Mouse (Mus musculus): ENCODE results near the gene Kdm4c.
"Not testable (repeated sequence)": the region's sequence is repeated elsewhere in the genome, so short reads cannot be mapped to it uniquely, and the experiment has no call there.

Gene Kdm4c

GRCm38 (mm10) chr4:74311135-74311534 is 68.8 kb downstream of the Kdm4c start:
- DNase-seq (ENCODE audit: low read depth, low spot score), result no peak

GRCm38 (mm10) chr4:74312858-74313257 is 70.6 kb downstream of the Kdm4c start:
- no peak for DNase-seq (ENCODE audit: low read depth, low spot score)

DNA sequence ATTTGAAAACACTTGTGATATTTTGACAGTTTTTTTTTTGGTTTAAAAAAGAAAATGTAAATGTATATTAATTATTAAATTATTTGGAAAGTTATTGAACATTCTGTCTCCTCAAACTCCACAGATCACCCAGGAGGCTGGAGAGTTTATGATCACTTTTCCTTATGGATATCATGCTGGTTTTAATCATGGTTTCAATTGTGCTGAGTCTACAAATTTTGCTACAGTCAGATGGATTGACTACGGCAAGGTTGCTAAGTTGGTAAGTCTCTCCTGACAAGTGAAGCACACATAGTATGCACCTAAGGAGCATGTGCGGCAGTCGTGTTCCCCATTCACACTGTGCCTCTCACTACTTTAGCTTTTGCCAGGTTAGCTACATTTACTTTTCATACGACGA is 73.1 kb downstream of the Kdm4c start:
- DNase-seq (ENCODE audit: low read depth, low spot score), result no peak

DNA sequence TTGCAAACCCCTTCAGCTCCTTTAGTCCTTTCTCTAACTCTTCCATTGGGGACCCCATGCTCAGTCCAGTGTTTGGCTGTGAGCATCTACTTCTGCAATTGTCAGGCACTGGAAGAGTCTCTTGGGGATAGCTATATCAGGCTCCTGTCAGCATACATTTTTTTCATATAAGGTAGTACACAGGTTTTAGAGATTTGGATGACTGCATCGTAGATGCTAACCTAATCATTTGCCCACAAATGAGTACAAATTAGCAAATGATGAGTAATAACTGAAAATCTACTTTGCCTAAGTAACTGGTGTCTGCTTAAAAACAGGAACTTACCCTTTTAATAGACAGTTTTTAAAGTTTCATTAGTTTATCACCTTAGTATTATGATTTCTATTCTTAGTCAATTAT is 77.0 kb downstream of the Kdm4c start:
- DNase-seq (ENCODE audit: low read depth, low spot score), result no peak

DNA sequence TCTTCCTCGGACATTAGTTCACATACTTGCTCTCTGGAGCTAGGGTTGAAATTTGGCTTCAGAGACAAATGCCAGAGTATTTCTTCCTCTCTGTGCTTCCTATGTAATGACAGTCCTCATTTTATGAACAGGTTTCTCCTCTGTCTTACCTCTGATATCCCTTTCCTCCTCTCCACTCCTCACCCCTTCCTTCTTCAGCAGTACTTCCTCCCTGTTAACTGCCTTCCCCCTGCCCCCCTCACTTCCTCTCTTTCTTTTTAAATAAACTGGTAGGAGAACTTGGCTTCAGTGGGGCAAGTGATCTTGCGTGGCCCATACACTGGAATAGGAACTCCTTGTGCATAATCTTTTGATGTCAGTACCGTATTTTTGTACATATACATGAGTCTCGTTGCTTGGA is 115.2 kb downstream of the Kdm4c start:
- no peak for DNase-seq (ENCODE audit: low read depth, low spot score)

DNA sequence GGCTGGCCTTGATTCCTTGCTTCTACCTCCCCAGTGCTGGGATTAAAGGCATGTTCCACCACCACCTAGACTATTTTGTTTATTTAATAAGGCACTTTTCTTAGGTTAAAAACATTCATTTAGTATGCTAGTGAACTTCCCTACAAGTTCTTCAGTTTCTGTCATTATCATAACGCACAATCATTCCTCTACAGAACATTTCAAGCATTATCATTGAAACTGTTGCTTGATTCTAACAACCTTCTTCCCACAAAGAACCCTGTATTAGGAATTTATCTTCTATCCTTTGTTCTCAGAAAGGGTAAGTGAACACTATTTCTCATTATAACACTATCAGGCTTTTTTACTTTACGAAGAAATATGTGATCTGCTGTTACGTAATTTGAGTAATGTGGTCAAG is 118.0 kb downstream of the Kdm4c start:
- DNase-seq (ENCODE audit: low read depth, low spot score), result no peak

DNA sequence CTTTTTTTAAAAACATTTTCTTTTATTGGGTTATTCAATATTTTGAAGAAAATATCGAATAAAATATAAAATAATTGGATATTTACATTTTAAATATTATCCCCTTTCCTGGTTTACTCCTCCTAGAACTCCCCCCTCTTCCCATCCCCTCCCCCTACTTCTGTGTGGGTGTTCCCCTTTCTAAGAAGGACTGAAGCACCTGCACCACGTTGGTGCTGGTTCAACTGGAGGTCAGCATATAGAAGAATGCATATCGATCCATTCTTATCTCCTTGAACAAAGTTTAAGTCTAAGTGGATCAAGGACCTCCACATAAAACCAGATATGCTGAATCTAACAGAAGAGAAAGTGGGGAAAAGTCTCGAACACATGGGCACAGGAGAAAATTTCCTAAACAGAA is 144.3 kb downstream of the Kdm4c start:
- no peak for DNase-seq (ENCODE audit: low read depth, low spot score)

DNA sequence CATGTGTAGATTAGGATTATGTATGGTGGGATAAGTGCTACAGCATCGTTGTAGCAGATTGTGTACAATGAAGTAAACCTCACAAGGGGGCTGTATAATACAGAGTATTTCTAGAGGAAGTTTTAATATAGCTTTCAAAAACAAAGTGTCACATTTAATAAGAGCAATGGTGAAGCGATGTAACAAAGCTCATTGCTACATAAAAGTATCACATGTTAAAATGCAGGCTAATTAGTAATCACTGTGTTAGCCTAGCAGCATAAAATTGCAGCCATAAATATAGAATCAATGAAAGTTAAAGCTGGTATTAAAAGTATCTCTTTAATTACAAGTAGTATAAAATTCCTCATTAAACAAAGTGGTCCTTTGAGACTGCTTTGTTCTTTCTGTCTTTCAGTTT is 150.9 kb downstream of the Kdm4c start:
- DNase-seq (ENCODE audit: low read depth, low spot score), result no peak

- DNase-seq (ENCODE audit: low read depth, low spot score), result no peak
These were observed 154.3 kb downstream of the Kdm4c start for GRCm38 (mm10) chr4:74396562-74396961.

DNA sequence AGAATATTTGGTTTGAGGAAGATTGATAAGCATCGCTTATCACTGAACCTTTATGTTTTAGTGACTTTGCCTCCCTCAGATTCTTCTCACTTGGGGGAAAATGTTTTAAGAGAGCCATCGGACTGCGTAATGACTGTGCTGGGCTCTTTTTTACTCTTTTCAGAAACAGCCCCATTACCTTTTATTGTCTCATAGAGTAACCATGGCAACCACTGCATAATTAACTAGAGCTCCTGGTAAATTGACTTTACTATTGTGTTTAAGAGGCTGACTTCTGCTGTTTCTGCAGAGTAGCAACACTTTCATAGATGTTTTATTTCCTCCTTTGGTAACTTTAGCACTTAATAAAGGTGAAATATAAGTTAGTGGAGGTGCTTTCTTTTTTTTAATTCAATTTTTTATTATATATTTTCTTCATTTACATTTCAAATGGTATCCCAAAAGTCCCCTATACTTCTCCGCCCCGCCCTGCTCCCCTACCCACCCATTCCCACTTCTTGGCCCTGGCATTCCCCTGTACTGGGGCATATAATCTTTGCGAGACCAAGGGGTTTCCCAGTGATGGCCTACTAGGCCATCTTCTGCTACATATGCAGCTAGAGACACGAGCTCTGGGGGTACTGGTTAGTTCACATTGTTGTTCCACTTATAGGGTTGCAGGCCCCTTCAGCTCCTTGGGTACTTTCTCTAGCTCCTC is 159.5 kb downstream of the Kdm4c start:
- DNase-seq (ENCODE audit: low read depth, low spot score), result not testable (repeated sequence)

DNA sequence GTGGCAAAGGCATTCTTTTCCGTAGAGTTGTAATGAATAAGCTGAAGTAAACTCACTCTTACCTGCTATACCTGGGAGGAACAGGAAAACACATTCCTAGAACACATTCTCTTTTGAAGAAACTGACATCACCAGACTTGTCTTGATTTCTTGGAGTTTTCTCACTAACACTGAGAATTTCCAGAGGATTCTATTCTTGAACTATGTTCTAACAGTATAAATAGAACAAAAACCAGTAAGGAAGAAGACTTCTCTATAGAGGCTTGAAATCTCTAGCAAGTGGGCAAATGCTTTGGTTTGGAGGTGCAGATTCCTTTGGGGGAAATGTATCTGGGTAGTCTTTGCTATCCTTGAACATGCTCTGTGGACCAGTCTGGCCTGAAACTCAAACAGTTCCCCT is 166.4 kb downstream of the Kdm4c start:
- DNase-seq (ENCODE audit: low read depth, low spot score), result no peak

DNA sequence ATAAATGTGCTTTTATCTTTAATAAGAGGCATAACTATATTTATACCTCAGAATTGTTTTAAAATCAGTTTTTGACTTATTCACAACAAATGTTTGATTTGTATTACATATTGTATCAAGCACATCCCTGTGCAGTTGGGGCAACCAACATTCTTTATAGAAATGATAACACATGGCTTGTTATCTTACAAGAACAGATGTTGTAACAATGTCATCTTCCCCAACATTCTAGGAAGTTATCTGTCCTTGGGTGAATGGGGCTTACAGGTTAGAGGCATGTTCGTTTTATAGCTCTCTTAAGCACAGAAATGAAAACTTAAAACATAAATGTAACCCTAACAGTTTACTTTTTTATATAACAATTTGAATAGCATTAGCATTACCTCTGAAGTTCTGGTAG is 177.5 kb downstream of the Kdm4c start:
- no peak for DNase-seq (ENCODE audit: low read depth, low spot score)

All from retina, adult 2 months (tissue).